Mouse (Mus musculus) heart, embryonic 15.5 days (tissue): ENCODE measurements around the gene Nlgn3. TPM values are rescaled to one million over a fixed set of nuclear protein-coding genes. Genes with fewer than 3 reads are reported as not detected.
A peak's percentile ranks its signal among the peaks of the same experiment; 100 is the strongest.

Experiments
- ATAC-seq: fragments of 200-750 bp; cut with Nextera tagmentation; replicated peaks from 2 replicates; pipeline ENCODE4 v1.8.0; 2017; ENCODE audit warnings: low read depth, moderate TSS enrichment; ENCODE audit not compliant: insufficient number of reproducible peaks, insufficient read depth, low FRiP score
- H3K27ac ChIP-seq: fragments of 300-500 bp; sonication (generic); 2 replicates; pipeline ENCODE4 v1.5.1; 2015; ENCODE audit warnings: mild to moderate bottlenecking, inconsistent platforms
- H3K27me3 ChIP-seq: fragments of 300-500 bp; sonication (generic); 2 replicates; pipeline ENCODE4 v1.6.1; 2015; ENCODE audit warnings: inconsistent platforms
- H3K36me3 ChIP-seq: fragments of 300-500 bp; sonication (generic); 2 replicates; pipeline ENCODE4 v1.6.1; 2015; ENCODE audit warnings: mild to moderate bottlenecking, inconsistent platforms
- H3K4me1 ChIP-seq: fragments of 300-500 bp; sonication (generic); replicated peaks from 2 replicates; pipeline ENCODE4 v1.6.1; 2015; ENCODE audit warnings: inconsistent platforms
- H3K4me2 ChIP-seq: fragments of 300-500 bp; sonication (generic); 2 replicates; pipeline ENCODE4 v1.6.1; 2015; ENCODE audit warnings: inconsistent platforms, mild to moderate bottlenecking, moderate library complexity
- H3K4me3 ChIP-seq: fragments of 300-500 bp; sonication (generic); 2 replicates; pipeline ENCODE4 v1.5.1; 2015; ENCODE audit warnings: mild to moderate bottlenecking, inconsistent platforms
- H3K9ac ChIP-seq: fragments of 300-500 bp; sonication (generic); 2 replicates; pipeline ENCODE4 v1.6.1; 2015; ENCODE audit warnings: mild to moderate bottlenecking, inconsistent platforms
- H3K9me3 ChIP-seq: fragments of 300-500 bp; sonication (generic); replicated peaks from 2 replicates; pipeline ENCODE4 v1.6.1; 2016; ENCODE audit warnings: inconsistent platforms
- WGBS: fragments of 180-500 bp; shearing (Covaris S2); methylation state at CpG from one replicate; pipeline ENCODE4 v1.1.7; 2015; ENCODE audit warnings: mixed read lengths; 5-methylcytosine and 5-hydroxymethylcytosine counted together
- polyA plus RNA-seq: library from polyadenylated mRNA; unstranded; fragments of >200 nt; fragmentation: Nextera tagmentation; extraction: Ambion mirVana; gene quantifications from 2 replicates; pipeline ENCODE4 v1.2.1, GENCODE M21; 2015

Gene Nlgn3
- polyA plus RNA-seq, 1 experiment from 2014 or later = 1.7 TPM

DNA sequence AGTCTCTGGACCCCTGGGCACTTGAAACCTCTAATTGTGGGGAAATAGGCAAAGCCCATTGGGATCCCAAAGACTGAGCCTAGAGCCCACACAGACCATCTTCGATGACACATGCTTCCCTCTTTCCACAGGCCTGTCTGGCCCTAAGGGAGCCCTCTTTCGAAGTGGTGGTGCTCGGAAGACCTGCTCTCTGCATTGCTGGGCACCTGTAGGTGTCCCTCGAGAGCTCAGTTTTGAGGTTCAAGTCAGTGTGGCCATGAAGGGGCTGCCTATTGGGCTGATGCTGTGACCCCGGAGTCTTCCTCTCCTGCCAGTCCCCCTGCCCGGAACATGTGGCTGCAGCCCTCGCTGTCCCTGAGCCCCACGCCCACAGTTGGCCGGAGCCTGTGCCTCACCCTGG is 2.7 kb downstream of the Nlgn3 start:
- WGBS = 79% methylated on average over 9 of the region's 9 CpGs
- Histone ChIP-seq H3K36me3 (no peaks in the 10 kb centered on the region; the same call in 1 of the 2 replicates), H3K27me3 (no peaks in the 10 kb centered on the region), H3K9ac (no peak overlapping the region), H3K4me2 (no peak overlapping the region), H3K4me3 (no peak overlapping the region), H3K4me1 (peaks cover 2% of the 10 kb centered on the region; the same call in 1 of the 2 replicates), H3K27ac (no peak overlapping the region), H3K9me3 (no peaks in the 10 kb centered on the region)
- no peak for ATAC-seq

DNA sequence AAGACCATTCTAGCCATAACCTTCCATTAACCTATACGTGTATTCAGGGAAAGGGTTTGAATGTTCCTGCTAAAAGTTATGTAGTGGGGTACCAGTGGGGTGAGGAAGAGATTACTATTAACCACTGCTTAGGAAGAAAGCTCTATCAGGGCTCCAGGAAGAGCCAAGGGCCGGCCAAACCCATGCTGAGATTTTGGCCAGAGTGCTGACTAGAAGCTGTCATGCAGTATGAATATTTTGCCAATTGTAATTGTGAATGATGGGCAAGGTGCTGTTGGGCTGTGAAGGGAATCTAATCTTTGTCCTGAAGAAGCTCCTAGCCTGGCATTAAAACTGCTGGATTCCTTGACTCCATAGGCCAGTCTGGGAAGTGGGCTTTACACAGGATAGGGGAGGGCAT is 5.7 kb downstream of the Nlgn3 start:
- 48% methylated on average over 2 of the region's 2 CpGs for WGBS
- H3K4me1 ChIP-seq = peaks cover 2% of the 10 kb centered on the region; the same call in 1 of the 2 replicates
- H3K36me3 ChIP-seq = no peaks in the 10 kb centered on the region

DNA sequence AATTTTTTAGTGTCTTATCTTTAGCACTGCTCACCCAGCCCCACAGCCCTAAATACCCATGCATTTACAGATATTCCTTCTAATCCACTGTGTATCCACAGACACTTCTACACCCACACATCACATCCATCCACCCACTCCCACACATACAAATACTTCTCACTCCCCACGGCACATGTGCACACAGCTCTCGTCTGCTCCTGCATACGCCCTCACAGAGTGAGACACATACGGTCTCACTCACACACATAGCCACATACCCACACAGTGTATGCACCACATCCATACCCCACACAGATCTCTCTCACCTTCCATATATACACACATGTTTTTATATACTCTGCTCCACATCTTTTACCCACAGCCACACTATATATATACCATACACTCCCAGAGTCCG is 10.3 kb downstream of the Nlgn3 start:
- Histone ChIP-seq H3K9ac (no peak overlapping the region), H3K36me3 (no peaks in the 10 kb centered on the region), H3K4me2 (no peak overlapping the region), H3K27ac (no peak overlapping the region), H3K9me3 (no peaks in the 10 kb centered on the region), H3K4me1 (no peaks in the 10 kb centered on the region), H3K27me3 (no peaks in the 10 kb centered on the region; the same call in 1 of the 2 replicates), H3K4me3 (no peak overlapping the region)
- WGBS = 77% methylated on average over 5 of the region's 5 CpGs
- ATAC-seq = no peak

More for the DNA sequence above, 5.7 kb downstream of the Nlgn3 start:
- Histone ChIP-seq H3K4me3 (no peak overlapping the region), H3K27me3 (no peaks in the 10 kb centered on the region; the same call in 1 of the 2 replicates), H3K27ac (no peak overlapping the region), H3K9ac (no peak overlapping the region), H3K9me3 (no peaks in the 10 kb centered on the region), H3K4me2 (no peak overlapping the region)
- ATAC-seq = no peak

DNA sequence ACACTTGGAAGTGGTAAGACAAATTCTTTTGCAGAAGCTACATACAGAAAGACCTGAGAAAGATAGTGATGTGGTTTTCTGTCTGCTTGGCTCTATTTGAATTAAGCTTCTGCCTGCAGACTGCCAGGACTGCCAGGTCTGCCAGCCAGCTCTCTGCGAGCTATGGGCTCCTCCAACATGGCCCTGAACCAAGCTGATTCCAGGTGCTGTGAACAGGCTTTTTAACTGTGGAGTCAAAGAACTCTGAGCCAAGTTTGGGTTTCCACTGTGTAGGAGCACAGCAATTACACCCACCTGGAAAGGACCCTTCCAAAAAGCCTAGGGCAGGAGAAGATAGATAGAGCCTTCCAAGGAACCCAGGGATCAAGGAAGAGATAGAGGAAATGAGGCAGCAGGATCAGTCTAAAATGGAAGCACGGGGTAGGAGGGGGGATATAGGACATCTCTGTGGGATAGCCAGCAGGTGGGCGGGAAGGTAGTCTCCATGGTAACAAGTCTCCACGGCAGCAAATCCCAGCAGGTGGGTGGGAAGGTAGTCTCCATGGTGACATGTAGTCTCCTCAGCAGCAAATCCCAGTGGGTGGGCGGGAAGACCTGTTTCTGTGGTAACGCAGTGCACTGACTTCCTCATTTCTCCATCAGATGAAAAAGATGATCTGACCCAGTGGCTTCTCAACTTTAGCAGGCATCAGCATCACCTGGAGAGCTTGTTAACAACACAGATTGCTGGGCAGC is 14.8 kb downstream of the Nlgn3 start:
- no peaks in the 10 kb centered on the region for H3K4me1 ChIP-seq
- no peak overlapping the region for H3K4me2 ChIP-seq
- 38% methylated on average over 6 of the region's 6 CpGs for WGBS
- H3K9me3 ChIP-seq = no peaks in the 10 kb centered on the region
- no peaks in the 10 kb centered on the region for H3K36me3 ChIP-seq
- no peak overlapping the region for H3K27ac ChIP-seq
- ATAC-seq = no peak
- no peaks in the 10 kb centered on the region for H3K27me3 ChIP-seq
- H3K4me3 ChIP-seq = no peak overlapping the region
- no peak overlapping the region for H3K9ac ChIP-seq

DNA sequence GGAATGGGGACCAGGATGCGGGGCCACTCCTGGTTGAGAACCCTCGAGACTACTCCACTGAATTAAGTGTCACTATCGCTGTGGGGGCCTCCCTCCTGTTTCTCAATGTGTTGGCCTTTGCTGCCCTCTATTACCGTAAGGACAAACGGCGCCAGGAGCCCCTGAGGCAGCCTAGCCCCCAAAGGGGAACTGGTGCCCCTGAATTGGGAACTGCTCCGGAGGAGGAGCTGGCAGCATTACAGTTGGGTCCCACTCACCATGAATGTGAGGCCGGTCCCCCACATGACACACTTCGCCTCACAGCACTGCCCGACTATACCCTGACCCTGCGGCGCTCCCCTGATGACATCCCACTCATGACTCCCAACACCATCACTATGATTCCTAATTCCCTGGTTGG is 20.8 kb downstream of the Nlgn3 start:
- H3K36me3 ChIP-seq = no peaks in the 10 kb centered on the region
- no peak overlapping the region for H3K9ac ChIP-seq
- no peak overlapping the region for H3K4me2 ChIP-seq
- ATAC-seq = no peak
- no peaks in the 10 kb centered on the region for H3K4me1 ChIP-seq
- no peaks in the 10 kb centered on the region for H3K9me3 ChIP-seq
- 88% methylated on average over 12 of the region's 12 CpGs for WGBS
- no peaks in the 10 kb centered on the region for H3K27me3 ChIP-seq
- H3K4me3 ChIP-seq = no peak overlapping the region
- H3K27ac ChIP-seq = no peak overlapping the region

DNA sequence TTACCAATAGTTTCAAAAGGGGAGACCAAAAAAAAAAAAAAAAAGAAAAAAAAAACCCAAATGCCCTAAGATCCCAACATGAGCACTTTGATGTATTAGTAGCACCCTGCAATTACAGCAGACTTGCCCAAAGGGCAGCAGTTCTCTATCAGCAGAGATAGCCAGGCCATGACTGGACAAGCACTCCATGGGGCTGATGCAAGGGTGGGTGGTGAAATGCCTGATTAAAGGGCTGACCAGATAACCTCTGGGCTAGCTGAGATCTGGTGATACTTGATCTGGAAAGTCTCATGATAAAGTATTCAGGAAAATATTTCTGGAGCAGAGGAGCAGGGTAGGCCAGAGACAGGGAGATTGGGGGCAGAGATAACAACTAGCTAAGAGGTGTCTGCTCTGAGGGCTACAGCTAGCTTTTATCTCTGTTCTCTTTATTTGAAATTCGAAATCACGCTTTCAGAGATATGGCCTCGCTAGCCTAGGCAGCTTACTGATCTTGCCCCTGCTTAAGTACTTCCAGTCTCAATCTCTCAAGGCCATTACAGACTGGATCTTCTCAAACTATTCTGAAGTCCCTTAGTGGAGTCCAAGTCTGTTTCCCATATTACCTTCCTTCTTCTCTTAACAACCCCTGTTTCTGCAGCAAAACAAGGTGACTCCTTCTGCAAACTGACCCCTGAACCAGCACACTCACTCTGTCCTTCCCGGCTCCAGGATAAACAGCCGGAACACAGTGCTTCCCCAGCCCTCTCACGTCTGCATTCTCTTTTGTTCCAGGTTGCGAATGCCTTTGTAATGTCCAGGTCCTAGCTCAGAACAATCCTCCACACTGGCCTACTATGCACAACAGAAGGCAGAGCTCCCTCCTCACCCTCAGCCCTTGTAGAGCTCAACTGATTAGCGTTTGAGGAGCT is 27.3 kb downstream of the Nlgn3 start:
- Histone ChIP-seq H3K9ac (no peak overlapping the region), H3K27me3 (no peaks in the 10 kb centered on the region), H3K4me3 (no peak overlapping the region), H3K27ac (no peak overlapping the region), H3K36me3 (no peaks in the 10 kb centered on the region), H3K4me1 (0 out of 2 replicates have a peak, but pooled peaks cover 2% of the 10 kb centered on the region), H3K9me3 (no peaks in the 10 kb centered on the region), H3K4me2 (no peak overlapping the region)
- ATAC-seq = no peak
- WGBS = 36% methylated on average over 8 of the region's 8 CpGs

DNA sequence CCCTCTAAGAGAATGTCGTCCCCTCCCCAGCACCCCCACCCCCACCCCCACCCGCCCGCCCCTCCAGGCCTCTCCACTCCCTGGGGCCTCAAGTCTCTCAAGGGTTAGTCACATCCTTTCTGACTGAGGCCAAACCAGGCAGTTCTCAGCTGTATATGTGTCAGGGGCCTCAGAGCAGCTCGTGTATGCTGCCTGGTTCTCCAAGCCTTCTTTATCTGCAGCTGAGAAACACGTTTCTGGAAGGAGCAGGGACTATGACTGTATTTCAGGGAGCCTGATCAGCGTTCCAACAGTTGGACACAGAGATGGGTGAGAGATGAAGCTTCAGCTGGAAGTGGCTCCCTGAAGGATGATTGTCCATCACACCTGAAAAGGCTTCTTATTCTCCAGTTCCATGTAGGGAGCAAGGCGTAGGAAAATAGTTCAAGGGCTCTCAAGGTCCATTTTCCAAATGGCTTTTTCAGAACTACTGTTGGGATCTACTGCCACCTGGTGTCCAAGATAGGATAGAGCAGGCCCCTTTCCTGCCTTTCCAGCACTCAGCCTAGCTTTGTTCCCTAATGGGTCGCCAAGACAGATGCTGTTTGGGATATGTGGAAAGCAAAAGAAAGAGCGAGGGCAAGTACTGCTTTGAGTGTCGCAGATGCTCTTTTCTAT is 30.5 kb downstream of the Nlgn3 start:
- Histone ChIP-seq H3K4me1 (peaks cover 2% of the 10 kb centered on the region; the same call in 1 of the 2 replicates), H3K36me3 (no peaks in the 10 kb centered on the region), H3K9ac (no peak overlapping the region), H3K27me3 (no peaks in the 10 kb centered on the region), H3K4me3 (no peak overlapping the region), H3K27ac (peak overlapping the region; percentile 58), H3K4me2 (0 out of 2 replicates have a peak overlapping the region, but pooled peaks have one; percentile 15), H3K9me3 (no peaks in the 10 kb centered on the region)
- WGBS = 19% methylated on average over 10 of the region's 10 CpGs
- no peak for ATAC-seq

DNA sequence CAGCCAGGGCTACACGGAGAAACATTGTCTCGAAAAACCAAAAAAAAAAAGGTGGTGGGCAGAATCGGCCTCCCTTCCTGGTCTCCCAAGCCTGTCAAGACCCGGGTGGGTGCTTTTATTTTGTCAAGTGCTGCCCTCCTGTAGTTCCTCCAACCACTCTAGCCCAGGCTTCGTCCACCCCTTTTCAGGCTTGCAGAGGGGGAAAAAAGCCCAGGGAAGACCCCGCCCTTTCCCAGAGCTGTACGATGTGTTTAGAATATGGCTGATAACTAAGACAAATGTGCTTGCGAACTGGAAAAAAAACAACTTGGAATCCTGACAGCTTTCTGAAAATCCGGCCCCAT is 33.0 kb downstream of the Nlgn3 start:
- WGBS = 32% methylated on average over 9 of the region's 9 CpGs
- peaks cover 2% of the 10 kb centered on the region; the same call in 1 of the 2 replicates for H3K4me1 ChIP-seq
- H3K9me3 ChIP-seq = no peaks in the 10 kb centered on the region
- peak overlapping the region; percentile 56 for H3K4me2 ChIP-seq
- peak overlapping the region; percentile 89 for H3K27ac ChIP-seq
- no peaks in the 10 kb centered on the region for H3K27me3 ChIP-seq
- no peaks in the 10 kb centered on the region for H3K36me3 ChIP-seq
- H3K9ac ChIP-seq = peak overlapping the region; percentile 31; the same call in 1 of the 2 replicates
- peak overlapping the region; percentile 39 for H3K4me3 ChIP-seq
- peak; percentile 5; the same call in 1 of the 2 replicates for ATAC-seq

DNA sequence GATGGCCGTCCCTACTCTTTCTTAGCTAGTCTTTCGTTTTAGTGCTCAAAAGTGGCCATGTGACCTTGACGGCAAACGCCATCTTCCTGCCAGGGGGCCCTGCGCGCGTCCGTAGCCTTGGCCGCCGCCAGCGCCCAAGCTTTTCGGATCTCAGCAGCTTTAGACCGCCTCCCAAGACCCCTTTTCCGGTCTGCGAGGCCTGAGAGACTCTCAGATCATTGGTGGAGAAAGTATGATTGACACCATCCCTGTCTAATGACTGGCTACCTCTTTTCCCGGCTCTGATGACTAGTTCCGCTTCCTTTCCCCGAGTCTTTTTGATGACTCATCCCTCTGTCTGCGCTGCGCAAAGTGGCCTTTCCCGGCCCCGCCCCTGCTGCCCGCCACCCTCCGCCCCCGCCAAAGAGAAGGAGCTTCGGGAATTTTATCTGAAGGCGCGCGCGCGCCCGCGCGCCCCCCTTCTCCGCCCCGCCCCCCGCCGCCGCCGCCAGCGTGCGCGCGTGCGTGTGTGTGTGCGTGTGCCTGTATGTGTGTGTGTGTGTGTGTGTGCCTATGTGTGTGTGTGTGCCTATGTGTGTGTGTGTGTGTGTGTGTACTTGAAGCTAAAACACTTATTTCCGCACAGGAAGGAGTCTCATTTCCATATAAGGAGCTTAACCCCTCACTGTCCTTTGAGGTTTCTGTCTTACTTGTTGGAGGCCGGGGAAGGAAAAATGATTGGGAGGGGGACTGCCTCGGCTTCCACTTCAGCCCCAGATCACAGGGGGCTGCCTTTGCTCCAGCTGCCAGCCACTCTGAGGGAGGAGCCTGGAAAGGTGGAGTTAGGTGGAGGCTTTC is 33.6 kb downstream of the Nlgn3 start:
- WGBS = 14% methylated on average over 45 of the region's 49 CpGs
- no peaks in the 10 kb centered on the region for H3K36me3 ChIP-seq

DNA sequence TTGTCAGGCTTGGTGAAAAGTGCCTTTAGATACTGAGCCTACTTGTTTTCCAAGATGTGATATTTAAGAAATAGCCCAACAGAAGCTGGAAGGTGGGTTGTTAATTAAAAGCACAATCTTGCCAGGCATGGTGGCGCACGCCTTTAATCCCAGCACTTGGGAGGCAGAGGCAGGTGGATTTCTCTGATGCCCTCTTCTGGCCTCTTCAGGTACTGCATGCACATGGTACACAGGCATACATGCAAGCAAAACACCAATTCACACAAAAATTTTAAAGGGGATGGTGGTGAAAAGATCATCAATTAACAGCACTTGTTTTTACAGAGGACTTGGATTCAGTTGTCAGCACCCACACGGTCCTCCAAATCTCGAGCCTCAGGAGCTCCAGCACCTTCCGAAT is 35.6 kb downstream of the Nlgn3 start:
- WGBS = 79% methylated on average over 5 of the region's 5 CpGs
- Histone ChIP-seq H3K4me2 (no peak overlapping the region), H3K4me3 (no peak overlapping the region), H3K27me3 (no peaks in the 10 kb centered on the region), H3K9ac (no peak overlapping the region), H3K9me3 (no peaks in the 10 kb centered on the region), H3K27ac (no peak overlapping the region), H3K36me3 (no peaks in the 10 kb centered on the region), H3K4me1 (no peaks in the 10 kb centered on the region; the same call in 1 of the 2 replicates)
- ATAC-seq = no peak

More for the DNA sequence above, 33.6 kb downstream of the Nlgn3 start:
- peak overlapping the region; percentile 46 for H3K4me3 ChIP-seq
- peak overlapping the region; percentile 68 for H3K4me2 ChIP-seq
- ATAC-seq = peak; percentile 94
- peak overlapping the region; percentile 89 for H3K27ac ChIP-seq
- no peaks in the 10 kb centered on the region for H3K27me3 ChIP-seq
- H3K4me1 ChIP-seq = peaks cover 2% of the 10 kb centered on the region; the same call in 1 of the 2 replicates
- peak overlapping the region; percentile 57 for H3K9ac ChIP-seq
- no peaks in the 10 kb centered on the region for H3K9me3 ChIP-seq
